Mouse (Mus musculus) spleen, adult 2 months (tissue): Measurements from ENCODE around the gene Shf. TPM values are rescaled to one million over a fixed set of nuclear protein-coding genes. Genes with fewer than 3 reads are reported as not detected.

Source experiments
- DNase-seq, 2 experiments: peaks; one replicate each; pipeline versions ENCODE4 v3.0.0 to v3.0.0-alpha.2; 2012 to 2021; ENCODE audit warnings: low spot score in 2 of 2, low read depth in 1 of 2
- H3K27ac ChIP-seq: fragments of 200-500 bp; 2 replicates; pipeline ENCODE4 v1.5.1; 2012; ENCODE audit warnings: low read length, inconsistent platforms; ENCODE audit not compliant: insufficient read depth
- H3K27me3 ChIP-seq: fragments of 200-500 bp; 2 replicates; pipeline ENCODE4 v1.6.1; 2012; ENCODE audit warnings: mild to moderate bottlenecking, moderate library complexity, low read length, inconsistent platforms; ENCODE audit not compliant: control insufficient read depth, insufficient read depth
- H3K36me3 ChIP-seq: fragments of 200-500 bp; 2 replicates; pipeline ENCODE4 v1.6.1; 2012; ENCODE audit warnings: mild to moderate bottlenecking, low read length, inconsistent platforms; ENCODE audit not compliant: control insufficient read depth, insufficient read depth
- H3K4me1 ChIP-seq: fragments of 200-500 bp; 2 replicates; pipeline ENCODE4 v1.6.1; 2011; ENCODE audit warnings: inconsistent platforms; ENCODE audit not compliant: control insufficient read depth, insufficient read depth, insufficient read length
- H3K4me3 ChIP-seq: fragments of 200-500 bp; 2 replicates; pipeline ENCODE4 v1.5.1; 2011; ENCODE audit warnings: mild to moderate bottlenecking, inconsistent platforms; ENCODE audit not compliant: insufficient read depth, insufficient read length; ENCODE audit errors: extremely low read depth
- CTCF ChIP-seq: fragments of 200-500 bp; IDR thresholded peaks from 2 replicates; pipeline ENCODE4 v1.5.1; 2011; ENCODE audit warnings: mild to moderate bottlenecking, inconsistent platforms; ENCODE audit not compliant: insufficient read depth, insufficient read length, insufficient replicate concordance; ENCODE audit errors: extremely low read depth
- POLR2A ChIP-seq: fragments of 200-500 bp; IDR thresholded peaks from 2 replicates; pipeline ENCODE4 v1.6.1; 2011; ENCODE audit warnings: low read depth, low read length, inconsistent platforms
- WGBS: fragments of 180-500 bp; shearing (Covaris S2); methylation state at CpG from one replicate; pipeline ENCODE4 v1.1.7; 2018; 5-methylcytosine and 5-hydroxymethylcytosine counted together
- polyA plus RNA-seq: library from polyadenylated mRNA; depleted of rRNA; stranded (reverse); fragments of >200 nt; gene quantifications from 2 replicates; pipeline ENCODE4 v1.2.3, GENCODE M21; 2012

The Shf gene
- polyA plus RNA-seq, 1 experiment = 4.3 TPM

- no peak for DNase-seq
- no peak for TF ChIP-seq POLR2A
- no peak for TF ChIP-seq CTCF
These were observed 12.6 kb upstream of the Shf start for GRCm38 (mm10) chr2:122381329-122382103.

GRCm38 (mm10) chr2:122380768-122381311 is 11.9 kb upstream of the Shf start:
- no peaks in the 10 kb centered on the region for H3K27me3 ChIP-seq
- H3K27ac ChIP-seq = no peak overlapping the region
- DNase-seq = peak in 1 of 2 experiments; percentile 37
- no peaks in the 10 kb centered on the region for H3K4me1 ChIP-seq
- TF ChIP-seq CTCF (peak; percentile 63; the same call in 1 of the 2 replicates), POLR2A (no peak)
- H3K36me3 ChIP-seq = no peaks in the 10 kb centered on the region
- WGBS = 4% methylated on average over 11 of the region's 11 CpGs
- H3K4me3 ChIP-seq = peak overlapping the region; percentile 17; the same call in 1 of the 2 replicates

More at GRCm38 (mm10) chr2:122381329-122382103, 12.6 kb upstream of the Shf start:
- H3K36me3 ChIP-seq = no peaks in the 10 kb centered on the region
- H3K27me3 ChIP-seq = no peaks in the 10 kb centered on the region
- WGBS = 68% methylated on average over 16 of the region's 16 CpGs
- H3K4me1 ChIP-seq = no peaks in the 10 kb centered on the region
- H3K27ac ChIP-seq = no peak overlapping the region
- H3K4me3 ChIP-seq = no peak overlapping the region

GRCm38 (mm10) chr2:122379292-122379650 is 10.3 kb upstream of the Shf start:
- H3K4me3 ChIP-seq = no peak overlapping the region
- TF ChIP-seq CTCF (no peak), POLR2A (no peak)
- 45% methylated on average over 2 of the region's 2 CpGs for WGBS
- 0 out of 2 replicates have a peak, but pooled peaks cover 2% of the 10 kb centered on the region for H3K4me1 ChIP-seq
- H3K27me3 ChIP-seq = no peaks in the 10 kb centered on the region
- H3K27ac ChIP-seq = no peak overlapping the region
- DNase-seq = no peak
- H3K36me3 ChIP-seq = no peaks in the 10 kb centered on the region

- 0 out of 2 replicates have a peak, but pooled peaks cover 2% of the 10 kb centered on the region for H3K4me1 ChIP-seq
- no peak overlapping the region for H3K27ac ChIP-seq
- no peak for DNase-seq
- H3K27me3 ChIP-seq = no peaks in the 10 kb centered on the region
- no peak for TF ChIP-seq CTCF
- no peak for TF ChIP-seq POLR2A
- no peak overlapping the region for H3K4me3 ChIP-seq
- 37% methylated on average over 8 of the region's 8 CpGs for WGBS
- no peaks in the 10 kb centered on the region for H3K36me3 ChIP-seq
These were observed 9.7 kb upstream of the Shf start for GRCm38 (mm10) chr2:122378421-122379291.

- Histone ChIP-seq H3K36me3 (no peaks in the 10 kb centered on the region), H3K4me1 (0 out of 2 replicates have a peak, but pooled peaks cover 2% of the 10 kb centered on the region), H3K27me3 (no peaks in the 10 kb centered on the region), H3K27ac (peak overlapping the region; percentile 87), H3K4me3 (peak overlapping the region; percentile 70)
- peak; percentile 63 to 69 for DNase-seq
- WGBS = 1% methylated on average over 26 of the region's 26 CpGs
- TF ChIP-seq CTCF = no peak
- TF ChIP-seq POLR2A = no peak
These were observed 8.8 kb upstream of the Shf start for GRCm38 (mm10) chr2:122377751-122378246.

GRCm38 (mm10) chr2:122377215-122377674 is 8.3 kb upstream of the Shf start:
- peak overlapping the region; percentile 70 for H3K4me3 ChIP-seq
- under 1% methylated on average over 28 of the region's 28 CpGs for WGBS
- peak overlapping the region; percentile 87 for H3K27ac ChIP-seq
- no peaks in the 10 kb centered on the region for H3K36me3 ChIP-seq
- 0 out of 2 replicates have a peak, but pooled peaks cover 2% of the 10 kb centered on the region for H3K4me1 ChIP-seq
- H3K27me3 ChIP-seq = no peaks in the 10 kb centered on the region
- DNase-seq = peak; percentile 93 to 95
- TF ChIP-seq CTCF (no peak), POLR2A (peak; percentile 66; the same call in 1 of the 2 replicates)
